Mouse (Mus musculus): ENCODE measurements at regions not wholly inside any gene's neighbourhood (a gene's known extent, or its start where the extent isn't known, plus 50 kb on each side); places are given as distances from the start of the nearest gene placed in this dataset.

- Histone ChIP-seq H3K4me3 (ENCODE audit: low read depth, low read length) (no peak overlapping the region), H3K27ac (replicated peaks; ENCODE audit: low read depth, low read length) (no peak overlapping the region), H3K9ac (replicated peaks; ENCODE audit: low read length) (no peak overlapping the region), H3K9me3 (replicated peaks; ENCODE audit: control insufficient read depth, low read length) (no peaks in the 10 kb centered on the region), H3K4me1 (ENCODE audit: control insufficient read depth, insufficient read depth, low read length) (no peaks in the 10 kb centered on the region), H3K27me3 (ENCODE audit: control insufficient read depth, insufficient read depth, low read length) (no peaks in the 10 kb centered on the region), H3K36me3 (replicated peaks; ENCODE audit: control insufficient read depth, insufficient read depth, low read depth, low read length) (no peaks in the 10 kb centered on the region), H3K4me2 (ENCODE audit: low read depth, low read length) (no peak overlapping the region)
- no peak for ATAC-seq (replicated peaks; ENCODE audit: insufficient number of reproducible peaks, low FRiP score, low TSS enrichment, low read depth)
- 78% methylated on average over 3 of the region's 3 CpGs for WGBS
- no peak for DNase-seq (ENCODE audit: low spot score)
Observed at GRCm38 (mm10) chr3:144301068-144301467, 96.0 kb upstream of the Lmo4 start.

- H3K9me3 ChIP-seq (replicated peaks; ENCODE audit: control insufficient read depth, low read length), result no peaks in the 10 kb centered on the region
- 86% methylated on average over 5 of the region's 5 CpGs for WGBS
- no peaks in the 10 kb centered on the region for H3K36me3 ChIP-seq (replicated peaks; ENCODE audit: control insufficient read depth, insufficient read depth, low read depth, low read length)
Observed at GRCm38 (mm10) chr3:144299239-144299638, 94.2 kb upstream of the Lmo4 start.

DNA sequence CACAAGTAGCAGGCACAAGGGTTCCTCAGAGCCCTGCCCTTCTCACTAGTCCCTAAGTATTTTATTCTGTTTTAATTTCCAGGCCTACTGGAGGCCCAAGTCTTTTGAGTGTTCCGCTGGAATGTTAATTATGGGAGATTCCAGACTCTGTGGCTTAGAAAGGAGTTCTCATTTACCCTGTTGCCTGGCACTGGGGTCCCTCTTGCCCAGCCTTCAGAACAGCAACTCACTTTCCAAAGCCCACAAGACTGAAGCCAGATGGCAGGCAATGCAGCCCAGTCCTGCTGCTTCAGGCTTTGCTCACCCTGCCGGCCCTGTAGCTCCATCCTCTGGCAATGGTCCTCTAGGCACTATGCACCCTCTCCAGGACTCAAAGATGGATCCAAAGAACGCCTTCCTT lies 84.5 kb upstream of the Lmo4 start:
- Histone ChIP-seq H3K9ac (replicated peaks; ENCODE audit: low read length) (no peak overlapping the region), H3K4me1 (ENCODE audit: control insufficient read depth, insufficient read depth, low read length) (no peaks in the 10 kb centered on the region), H3K9me3 (replicated peaks; ENCODE audit: control insufficient read depth, low read length) (no peaks in the 10 kb centered on the region), H3K4me2 (ENCODE audit: low read depth, low read length) (no peak overlapping the region), H3K27me3 (ENCODE audit: control insufficient read depth, insufficient read depth, low read length) (no peaks in the 10 kb centered on the region), H3K36me3 (replicated peaks; ENCODE audit: control insufficient read depth, insufficient read depth, low read depth, low read length) (no peaks in the 10 kb centered on the region), H3K4me3 (ENCODE audit: low read depth, low read length) (no peak overlapping the region), H3K27ac (replicated peaks; ENCODE audit: low read depth, low read length) (no peak overlapping the region)
- 76% methylated on average over 3 of the region's 3 CpGs for WGBS
- DNase-seq (ENCODE audit: low spot score) (no peak), ATAC-seq (replicated peaks; ENCODE audit: insufficient number of reproducible peaks, low FRiP score, low TSS enrichment, low read depth) (no peak)

More at GRCm38 (mm10) chr3:144299239-144299638, 94.2 kb upstream of the Lmo4 start:
- Histone ChIP-seq H3K4me2 (ENCODE audit: low read depth, low read length) (no peak overlapping the region), H3K27ac (replicated peaks; ENCODE audit: low read depth, low read length) (no peak overlapping the region), H3K9ac (replicated peaks; ENCODE audit: low read length) (no peak overlapping the region), H3K4me1 (ENCODE audit: control insufficient read depth, insufficient read depth, low read length) (no peaks in the 10 kb centered on the region), H3K27me3 (ENCODE audit: control insufficient read depth, insufficient read depth, low read length) (no peaks in the 10 kb centered on the region), H3K4me3 (ENCODE audit: low read depth, low read length) (no peak overlapping the region)
- ATAC-seq (replicated peaks; ENCODE audit: insufficient number of reproducible peaks, low FRiP score, low TSS enrichment, low read depth) (no peak), DNase-seq (ENCODE audit: low spot score) (no peak)

- H3K9me3 ChIP-seq (replicated peaks; ENCODE audit: control insufficient read depth, low read length), result no peaks in the 10 kb centered on the region
- no peak for DNase-seq (ENCODE audit: low spot score)
- 89% methylated on average over 8 of the region's 8 CpGs for WGBS
- H3K4me3 ChIP-seq (ENCODE audit: low read depth, low read length), result no peak overlapping the region
- H3K27ac ChIP-seq (replicated peaks; ENCODE audit: low read depth, low read length), result no peak overlapping the region
- no peaks in the 10 kb centered on the region for H3K27me3 ChIP-seq (ENCODE audit: control insufficient read depth, insufficient read depth, low read length)
- no peak for ATAC-seq (replicated peaks; ENCODE audit: insufficient number of reproducible peaks, low FRiP score, low TSS enrichment, low read depth)
- no peaks in the 10 kb centered on the region for H3K4me1 ChIP-seq (ENCODE audit: control insufficient read depth, insufficient read depth, low read length)
- no peak overlapping the region for H3K4me2 ChIP-seq (ENCODE audit: low read depth, low read length)
- H3K36me3 ChIP-seq (replicated peaks; ENCODE audit: control insufficient read depth, insufficient read depth, low read depth, low read length), result no peaks in the 10 kb centered on the region
- no peak overlapping the region for H3K9ac ChIP-seq (replicated peaks; ENCODE audit: low read length)
Observed at GRCm38 (mm10) chr3:144286100-144286499, 81.1 kb upstream of the Lmo4 start.

GRCm38 (mm10) chr3:144284326-144284725 lies 79.3 kb upstream of the Lmo4 start:
- H3K27me3 ChIP-seq (ENCODE audit: control insufficient read depth, insufficient read depth, low read length), result no peaks in the 10 kb centered on the region
- H3K9ac ChIP-seq (replicated peaks; ENCODE audit: low read length), result no peak overlapping the region
- no peaks in the 10 kb centered on the region for H3K4me1 ChIP-seq (ENCODE audit: control insufficient read depth, insufficient read depth, low read length)
- WGBS, result 86% methylated on average over 3 of the region's 3 CpGs
- no peaks in the 10 kb centered on the region for H3K36me3 ChIP-seq (replicated peaks; ENCODE audit: control insufficient read depth, insufficient read depth, low read depth, low read length)
- no peak overlapping the region for H3K4me2 ChIP-seq (ENCODE audit: low read depth, low read length)
- no peak overlapping the region for H3K4me3 ChIP-seq (ENCODE audit: low read depth, low read length)
- DNase-seq (ENCODE audit: low spot score), result no peak
- H3K9me3 ChIP-seq (replicated peaks; ENCODE audit: control insufficient read depth, low read length), result no peaks in the 10 kb centered on the region
- ATAC-seq (replicated peaks; ENCODE audit: insufficient number of reproducible peaks, low FRiP score, low TSS enrichment, low read depth), result no peak
- no peak overlapping the region for H3K27ac ChIP-seq (replicated peaks; ENCODE audit: low read depth, low read length)

GRCm38 (mm10) chr3:144273115-144273514 lies 68.1 kb upstream of the Lmo4 start:
- no peak overlapping the region for H3K9ac ChIP-seq (replicated peaks; ENCODE audit: low read length)
- no peaks in the 10 kb centered on the region for H3K27me3 ChIP-seq (ENCODE audit: control insufficient read depth, insufficient read depth, low read length)
- H3K4me2 ChIP-seq (ENCODE audit: low read depth, low read length), result no peak overlapping the region
- no peaks in the 10 kb centered on the region for H3K4me1 ChIP-seq (ENCODE audit: control insufficient read depth, insufficient read depth, low read length)
- no peak overlapping the region for H3K4me3 ChIP-seq (ENCODE audit: low read depth, low read length)
- DNase-seq (ENCODE audit: low spot score) (no peak), ATAC-seq (replicated peaks; ENCODE audit: insufficient number of reproducible peaks, low FRiP score, low TSS enrichment, low read depth) (no peak)
- H3K36me3 ChIP-seq (replicated peaks; ENCODE audit: control insufficient read depth, insufficient read depth, low read depth, low read length), result no peaks in the 10 kb centered on the region
- H3K9me3 ChIP-seq (replicated peaks; ENCODE audit: control insufficient read depth, low read length), result no peaks in the 10 kb centered on the region
- H3K27ac ChIP-seq (replicated peaks; ENCODE audit: low read depth, low read length), result no peak overlapping the region
- WGBS, result 95% methylated on average over 5 of the region's 5 CpGs

DNA sequence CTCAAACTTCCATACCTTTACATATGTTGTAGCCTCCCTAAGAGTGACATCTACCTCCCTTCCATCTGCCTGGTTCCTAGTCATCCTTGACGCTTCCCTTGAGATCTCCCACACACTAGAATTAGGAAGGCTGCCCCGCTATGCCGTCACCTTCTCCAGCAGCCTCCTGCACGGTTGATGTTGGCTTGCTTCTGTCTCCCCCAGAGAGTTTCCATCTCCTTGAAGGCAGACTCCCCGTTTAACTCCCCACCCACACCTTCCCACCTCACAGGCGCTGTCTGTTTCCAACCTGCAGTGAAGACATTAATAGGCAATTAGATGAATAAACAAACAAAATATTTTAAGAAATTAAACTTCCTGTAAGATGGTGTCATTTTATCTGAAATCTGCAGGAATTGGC lies 65.2 kb upstream of the Lmo4 start:
- H3K4me3 ChIP-seq (ENCODE audit: low read depth, low read length), result no peak overlapping the region
- H3K27ac ChIP-seq (replicated peaks; ENCODE audit: low read depth, low read length), result no peak overlapping the region
- no peaks in the 10 kb centered on the region for H3K27me3 ChIP-seq (ENCODE audit: control insufficient read depth, insufficient read depth, low read length)
- no peaks in the 10 kb centered on the region for H3K36me3 ChIP-seq (replicated peaks; ENCODE audit: control insufficient read depth, insufficient read depth, low read depth, low read length)
- no peak overlapping the region for H3K4me2 ChIP-seq (ENCODE audit: low read depth, low read length)
- H3K9me3 ChIP-seq (replicated peaks; ENCODE audit: control insufficient read depth, low read length), result no peaks in the 10 kb centered on the region
- ATAC-seq (replicated peaks; ENCODE audit: insufficient number of reproducible peaks, low FRiP score, low TSS enrichment, low read depth) (no peak), DNase-seq (ENCODE audit: low spot score) (no peak)
- no peaks in the 10 kb centered on the region for H3K4me1 ChIP-seq (ENCODE audit: control insufficient read depth, insufficient read depth, low read length)
- H3K9ac ChIP-seq (replicated peaks; ENCODE audit: low read length), result no peak overlapping the region
- 83% methylated on average over 6 of the region's 6 CpGs for WGBS

DNA sequence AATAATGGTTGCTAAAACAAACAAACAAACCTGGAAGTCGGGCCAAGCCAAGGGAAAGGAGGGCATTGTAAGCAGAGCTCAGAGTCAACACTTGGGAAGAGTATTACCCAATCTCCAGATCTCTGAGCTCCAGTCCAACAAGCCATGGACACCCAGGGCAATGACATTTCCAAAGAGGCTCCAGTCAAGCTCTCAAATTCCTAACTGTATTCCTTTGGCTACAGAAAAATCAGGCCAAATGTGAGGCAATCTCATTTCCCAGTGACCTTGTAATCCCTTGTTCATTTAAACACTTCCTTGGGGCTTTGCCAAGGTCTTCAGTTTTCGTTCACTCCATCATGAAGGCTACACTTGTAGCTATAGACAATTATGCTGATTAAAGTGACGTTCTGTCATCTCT lies 59.5 kb upstream of the Lmo4 start:
- Histone ChIP-seq H3K27me3 (ENCODE audit: control insufficient read depth, insufficient read depth, low read length) (no peaks in the 10 kb centered on the region), H3K27ac (replicated peaks; ENCODE audit: low read depth, low read length) (no peak overlapping the region), H3K9ac (replicated peaks; ENCODE audit: low read length) (no peak overlapping the region), H3K4me1 (ENCODE audit: control insufficient read depth, insufficient read depth, low read length) (no peaks in the 10 kb centered on the region), H3K4me2 (ENCODE audit: low read depth, low read length) (no peak overlapping the region), H3K36me3 (replicated peaks; ENCODE audit: control insufficient read depth, insufficient read depth, low read depth, low read length) (no peaks in the 10 kb centered on the region), H3K4me3 (ENCODE audit: low read depth, low read length) (no peak overlapping the region), H3K9me3 (replicated peaks; ENCODE audit: control insufficient read depth, low read length) (no peaks in the 10 kb centered on the region)
- 65% methylated on average over 3 of the region's 3 CpGs for WGBS
- ATAC-seq (replicated peaks; ENCODE audit: insufficient number of reproducible peaks, low FRiP score, low TSS enrichment, low read depth) (no peak), DNase-seq (ENCODE audit: low spot score) (no peak)
